Mouse (Mus musculus) kidney, postnatal 4 days (tissue): Measurements from ENCODE around the gene Spag4.
"Not testable (repeated sequence)": the region's sequence is repeated elsewhere in the genome, so short reads cannot be mapped to it uniquely, and the experiment has no call there.

Experiments used
- DNase-seq, 2 experiments: peaks; one replicate each; pipeline ENCODE4 v3.0.0; 2021; ENCODE audit warnings: mixed read lengths in 2 of 2

Gene Spag4

GRCm38 (mm10) chr2:156110627-156111357 lies 45.8 kb downstream of the Spag4 start:
- DNase-seq: peak in 1 of 2 experiments; percentile 53

- DNase-seq: peak; percentile 95 to 97
Measured at GRCm38 (mm10) chr2:156111358-156112079, 46.5 kb downstream of the Spag4 start, which contains the start of the genes Cpne1 and Rbm12. Gene Cpne1, minus strand, starts transcription at chr2:156111965. Gene Rbm12, minus strand, starts transcription at chr2:156111978.

GRCm38 (mm10) chr2:156112080-156112423 lies 47.1 kb downstream of the Spag4 start:
- not testable (repeated sequence) for DNase-seq

GRCm38 (mm10) chr2:156119566-156119965 lies 54.6 kb downstream of the Spag4 start:
- no peak for DNase-seq
